Mouse (Mus musculus) heart, embryonic 11.5 days (tissue): ENCODE data around the gene Arel1. TPM values are rescaled to one million over a fixed set of nuclear protein-coding genes. Genes with fewer than 3 reads are reported as not detected.

Experiments
- ATAC-seq: fragments of 200-750 bp; cut with Nextera tagmentation; replicated peaks from 2 replicates; pipeline ENCODE4 v1.8.0; 2017; ENCODE audit warnings: moderate library complexity; ENCODE audit not compliant: insufficient number of reproducible peaks, low FRiP score, low TSS enrichment
- H3K27ac ChIP-seq: fragments of 300-500 bp; sonication (generic); 2 replicates; pipeline ENCODE4 v1.5.1; 2014; ENCODE audit warnings: mild to moderate bottlenecking, low read depth, low read length
- H3K27me3 ChIP-seq: fragments of 300-500 bp; sonication (generic); 2 replicates; pipeline ENCODE4 v1.6.1; 2014; ENCODE audit warnings: mild to moderate bottlenecking, low read length, mixed read lengths; ENCODE audit not compliant: control insufficient read depth, insufficient read depth
- H3K36me3 ChIP-seq: fragments of 300-500 bp; sonication (generic); 2 replicates; pipeline ENCODE4 v1.6.1; 2014; ENCODE audit warnings: mild to moderate bottlenecking, low read length, moderate library complexity, mixed read lengths; ENCODE audit not compliant: control insufficient read depth, insufficient read depth
- H3K4me1 ChIP-seq: fragments of 300-500 bp; sonication (generic); 2 replicates; pipeline ENCODE4 v1.6.1; 2014; ENCODE audit warnings: low read length; ENCODE audit not compliant: control insufficient read depth, insufficient read depth
- H3K4me2 ChIP-seq: fragments of 300-500 bp; sonication (generic); 2 replicates; pipeline ENCODE4 v1.6.1; 2014; ENCODE audit warnings: mild to moderate bottlenecking, moderate library complexity
- H3K4me3 ChIP-seq: fragments of 300-500 bp; sonication (generic); 2 replicates; pipeline ENCODE4 v1.5.1; 2014; ENCODE audit warnings: low read depth, low read length
- H3K9ac ChIP-seq: fragments of 300-500 bp; sonication (generic); 2 replicates; pipeline ENCODE4 v1.6.1; 2014; ENCODE audit warnings: mild to moderate bottlenecking, low read depth, low read length, moderate library complexity
- H3K9me3 ChIP-seq: fragments of 300-500 bp; sonication (generic); replicated peaks from 2 replicates; pipeline ENCODE4 v1.6.1; 2016; ENCODE audit warnings: low read length; ENCODE audit not compliant: control insufficient read depth
- WGBS: fragments of 180-500 bp; shearing (Covaris S2); extraction: QIAGEN DNeasy Blood & Tissue Kit; methylation state at CpG from one replicate; pipeline ENCODE4 v1.1.7; 2014; ENCODE audit not compliant: insufficient replicate concordance; 5-methylcytosine and 5-hydroxymethylcytosine counted together
- polyA plus RNA-seq: library from polyadenylated mRNA; unstranded; fragments of >200 nt; fragmentation: Nextera tagmentation; extraction: Ambion mirVana; gene quantifications from 2 replicates; pipeline ENCODE4 v1.2.1, GENCODE M21; 2014

Arel1 gene
- polyA plus RNA-seq, 1 experiment from 2014 or later = 13.1 TPM

GRCm38 (mm10) chr12:84907627-84908480 lies 62.8 kb downstream of the Arel1 start:
- H3K27me3 ChIP-seq = no peaks in the 10 kb centered on the region
- no peak overlapping the region for H3K27ac ChIP-seq
- H3K9ac ChIP-seq = no peak overlapping the region
- WGBS = 62% methylated on average over 10 of the region's 10 CpGs
- no peak for ATAC-seq
- H3K4me2 ChIP-seq = no peak overlapping the region
- H3K36me3 ChIP-seq = no peaks in the 10 kb centered on the region
- H3K9me3 ChIP-seq = no peaks in the 10 kb centered on the region
- H3K4me3 ChIP-seq = no peak overlapping the region
- H3K4me1 ChIP-seq = peaks cover 6% of the 10 kb centered on the region

- 65% methylated on average over 11 of the region's 12 CpGs for WGBS
- Histone ChIP-seq H3K4me3 (no peak overlapping the region), H3K9me3 (no peaks in the 10 kb centered on the region), H3K27me3 (no peaks in the 10 kb centered on the region), H3K9ac (no peak overlapping the region), H3K4me2 (no peak overlapping the region), H3K4me1 (peaks cover 6% of the 10 kb centered on the region), H3K36me3 (no peaks in the 10 kb centered on the region), H3K27ac (no peak overlapping the region)
- ATAC-seq = no peak
Measured at GRCm38 (mm10) chr12:84907024-84907626, 63.6 kb downstream of the Arel1 start.

- 76% methylated on average over 7 of the region's 7 CpGs for WGBS
- Histone ChIP-seq H3K4me3 (no peak overlapping the region), H3K27ac (no peak overlapping the region), H3K9ac (no peak overlapping the region), H3K36me3 (no peaks in the 10 kb centered on the region), H3K9me3 (no peaks in the 10 kb centered on the region), H3K4me1 (peaks cover 6% of the 10 kb centered on the region), H3K27me3 (no peaks in the 10 kb centered on the region), H3K4me2 (no peak overlapping the region)
- ATAC-seq = no peak
Measured at GRCm38 (mm10) chr12:84904399-84904798, 66.3 kb downstream of the Arel1 start.

- no peaks in the 10 kb centered on the region for H3K27me3 ChIP-seq
- no peak for ATAC-seq
- no peak overlapping the region for H3K9ac ChIP-seq
- H3K27ac ChIP-seq = no peak overlapping the region
- peaks cover 9% of the 10 kb centered on the region for H3K4me1 ChIP-seq
- H3K4me3 ChIP-seq = no peak overlapping the region
- no peak overlapping the region for H3K4me2 ChIP-seq
- H3K36me3 ChIP-seq = no peaks in the 10 kb centered on the region
- H3K9me3 ChIP-seq = no peaks in the 10 kb centered on the region
- 78% methylated on average over 7 of the region's 7 CpGs for WGBS
Measured at GRCm38 (mm10) chr12:84900317-84900716, 70.4 kb downstream of the Arel1 start.

- H3K4me3 ChIP-seq = no peak overlapping the region
- H3K27ac ChIP-seq = no peak overlapping the region
- 61% methylated on average over 5 of the region's 5 CpGs for WGBS
- H3K9me3 ChIP-seq = no peaks in the 10 kb centered on the region
- no peaks in the 10 kb centered on the region for H3K27me3 ChIP-seq
- peaks cover 9% of the 10 kb centered on the region for H3K4me1 ChIP-seq
- H3K4me2 ChIP-seq = no peak overlapping the region
- ATAC-seq = no peak
- H3K9ac ChIP-seq = no peak overlapping the region
- no peaks in the 10 kb centered on the region for H3K36me3 ChIP-seq
Measured at GRCm38 (mm10) chr12:84897322-84897721, 73.4 kb downstream of the Arel1 start.

GRCm38 (mm10) chr12:84896235-84896634 lies 74.5 kb downstream of the Arel1 start:
- no peaks in the 10 kb centered on the region for H3K27me3 ChIP-seq
- H3K4me1 ChIP-seq = peaks cover 9% of the 10 kb centered on the region
- no peak overlapping the region for H3K9ac ChIP-seq
- WGBS = 45% methylated on average over 6 of the region's 6 CpGs
- ATAC-seq = no peak
- no peak overlapping the region for H3K4me3 ChIP-seq
- H3K4me2 ChIP-seq = no peak overlapping the region
- H3K9me3 ChIP-seq = no peaks in the 10 kb centered on the region
- H3K27ac ChIP-seq = no peak overlapping the region
- H3K36me3 ChIP-seq = no peaks in the 10 kb centered on the region

GRCm38 (mm10) chr12:84893648-84894628 lies 76.8 kb downstream of the Arel1 start:
- Histone ChIP-seq H3K4me1 (peaks cover 9% of the 10 kb centered on the region), H3K4me2 (no peak overlapping the region), H3K36me3 (no peaks in the 10 kb centered on the region), H3K9me3 (no peaks in the 10 kb centered on the region), H3K27ac (no peak overlapping the region), H3K4me3 (no peak overlapping the region), H3K9ac (no peak overlapping the region), H3K27me3 (no peaks in the 10 kb centered on the region)
- no peak for ATAC-seq
- WGBS = 65% methylated on average over 9 of the region's 9 CpGs

- H3K4me1 ChIP-seq = no peaks in the 10 kb centered on the region
- no peaks in the 10 kb centered on the region for H3K36me3 ChIP-seq
- H3K27me3 ChIP-seq = no peaks in the 10 kb centered on the region
- 58% methylated on average over 15 of the region's 15 CpGs for WGBS
- H3K27ac ChIP-seq = no peak overlapping the region
- H3K4me3 ChIP-seq = no peak overlapping the region
- no peak overlapping the region for H3K9ac ChIP-seq
- ATAC-seq = no peak
- H3K9me3 ChIP-seq = 0 out of 2 replicates have a peak, but pooled peaks cover 2% of the 10 kb centered on the region
- H3K4me2 ChIP-seq = no peak overlapping the region
Measured at GRCm38 (mm10) chr12:84890289-84890688, 80.4 kb downstream of the Arel1 start.
